Mouse (Mus musculus): ENCODE measurements at regions not wholly inside any gene's neighbourhood (a gene's known extent, or its start where the extent isn't known, plus 50 kb on each side); places are given as distances from the start of the nearest gene placed in this dataset.

GRCm38 (mm10) chr1:91611281-91611680 is 70.9 kb downstream of the Asb1 start:
- no peak for DNase-seq (ENCODE audit: extremely low spot score in 1 of 2, low spot score in 1 of 2)

GRCm38 (mm10) chr1:91611694-91612093 is 71.3 kb downstream of the Asb1 start:
- no peak for DNase-seq (ENCODE audit: extremely low spot score in 1 of 2, low spot score in 1 of 2)

- DNase-seq (ENCODE audit: extremely low spot score in 1 of 2, low spot score in 1 of 2): no peak
Measured at GRCm38 (mm10) chr1:91612912-91613311, 72.6 kb downstream of the Asb1 start.

- no peak for DNase-seq (ENCODE audit: extremely low spot score in 1 of 2, low spot score in 1 of 2)
Measured at GRCm38 (mm10) chr1:91615396-91615795, 75.1 kb downstream of the Asb1 start.

- DNase-seq (ENCODE audit: extremely low spot score in 1 of 2, low spot score in 1 of 2): no peak
Measured at GRCm38 (mm10) chr1:91618527-91619135, 78.3 kb downstream of the Asb1 start.

DNA sequence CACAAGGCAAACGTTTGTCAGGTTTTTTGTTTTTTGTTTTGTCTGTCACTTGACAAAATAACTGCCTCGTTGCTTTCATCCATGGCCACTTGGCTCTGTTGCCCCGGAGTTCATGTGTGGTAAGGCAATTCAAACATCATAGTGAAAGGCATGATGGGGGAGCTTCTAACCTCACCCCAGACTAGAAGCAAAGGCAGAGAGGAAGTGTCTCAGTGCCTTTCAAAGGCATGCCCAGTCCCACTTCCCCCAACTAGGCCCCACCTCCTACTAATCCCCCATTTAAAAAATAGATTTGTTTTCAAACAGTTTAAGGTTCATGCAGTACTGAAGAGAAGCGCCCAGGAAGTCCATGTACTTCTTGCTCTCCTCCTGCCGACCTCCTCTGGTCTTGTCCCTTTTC is 80.8 kb downstream of the Asb1 start:
- DNase-seq (ENCODE audit: extremely low spot score in 1 of 2, low spot score in 1 of 2): no peak

DNA sequence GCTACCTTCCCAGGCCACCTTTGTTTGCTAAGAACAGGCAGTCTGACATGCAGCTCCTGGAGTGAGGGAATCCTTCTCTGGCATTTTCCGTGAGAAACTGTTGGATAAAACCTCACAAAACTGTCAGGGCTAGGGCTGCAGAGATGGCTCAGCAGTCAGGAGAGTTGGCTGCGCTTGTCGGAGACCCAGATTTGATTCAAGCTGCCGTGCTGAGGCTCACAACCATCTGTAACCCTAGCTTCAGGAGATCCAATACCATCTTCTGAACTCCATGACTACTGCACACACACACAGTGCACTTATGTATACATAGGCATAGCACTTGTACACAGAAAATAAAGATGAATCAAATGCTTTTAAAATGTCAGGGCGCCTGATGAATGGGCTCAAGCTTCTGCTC is 82.5 kb downstream of the Asb1 start:
- DNase-seq (ENCODE audit: extremely low spot score in 1 of 2, low spot score in 1 of 2): no peak

DNA sequence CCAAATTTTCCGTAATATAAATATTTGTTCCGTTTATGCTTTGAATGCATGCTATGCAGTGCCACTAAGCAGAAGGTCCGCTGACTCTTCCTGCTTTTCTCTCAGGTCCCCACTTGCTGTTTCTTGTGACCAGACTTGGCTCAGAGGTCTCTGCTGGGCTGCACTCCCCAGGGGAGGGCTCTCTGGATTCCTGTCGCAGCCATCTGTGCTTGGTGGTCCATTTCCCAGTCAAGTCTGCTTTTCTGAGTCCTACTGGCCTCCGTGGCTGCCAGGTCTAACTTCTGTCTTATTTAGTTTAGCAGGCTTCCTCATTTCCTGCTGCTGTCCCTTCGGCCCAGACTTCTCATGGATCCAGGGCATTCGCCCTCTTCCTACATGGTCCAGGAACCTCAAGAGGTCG is 83.7 kb downstream of the Asb1 start:
- no peak for DNase-seq (ENCODE audit: extremely low spot score in 1 of 2, low spot score in 1 of 2)

DNA sequence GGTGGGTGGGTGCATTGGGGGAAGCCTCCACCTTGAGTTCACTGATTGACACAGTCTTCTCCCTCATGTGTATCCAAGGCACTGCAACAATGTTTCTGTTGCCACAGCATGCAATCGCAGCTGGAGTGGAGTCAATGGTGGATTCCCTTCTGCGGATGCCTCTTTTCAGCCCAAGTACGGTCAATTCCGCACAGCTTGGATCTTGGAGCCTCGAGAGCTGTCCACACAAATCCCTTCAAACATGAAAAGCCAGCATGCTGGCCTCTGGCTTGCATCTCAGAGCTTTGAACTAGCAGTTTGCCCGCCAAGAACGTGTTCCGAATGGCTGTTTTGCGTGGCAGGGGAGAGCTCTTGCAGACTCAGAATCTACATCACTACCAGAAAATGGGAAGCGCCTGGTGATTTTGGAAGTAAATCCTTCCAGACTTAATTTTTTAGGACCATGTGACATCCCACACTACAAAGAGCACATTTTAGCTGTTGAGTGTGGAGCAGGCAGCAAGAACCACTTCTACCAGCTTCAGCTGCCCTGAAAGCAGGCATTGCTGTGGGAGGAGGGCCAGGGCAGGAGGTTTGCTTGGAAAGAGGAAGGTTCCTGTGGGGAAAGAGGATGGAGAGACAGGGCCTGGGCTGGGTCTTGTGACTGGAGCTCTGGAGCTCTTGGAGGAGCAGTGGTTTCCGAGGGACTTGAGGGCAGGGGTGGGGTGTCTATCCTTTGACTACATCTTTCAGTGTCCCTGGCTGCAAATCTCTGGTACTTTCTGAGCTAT is 84.4 kb downstream of the Asb1 start:
- no peak for DNase-seq (ENCODE audit: extremely low spot score in 1 of 2, low spot score in 1 of 2)

GRCm38 (mm10) chr1:91626090-91626489 is 85.7 kb downstream of the Asb1 start:
- DNase-seq (ENCODE audit: extremely low spot score in 1 of 2, low spot score in 1 of 2): no peak

- no peak for DNase-seq (ENCODE audit: extremely low spot score in 1 of 2, low spot score in 1 of 2)
Measured at GRCm38 (mm10) chr1:91630206-91630605, 89.9 kb downstream of the Asb1 start.

DNA sequence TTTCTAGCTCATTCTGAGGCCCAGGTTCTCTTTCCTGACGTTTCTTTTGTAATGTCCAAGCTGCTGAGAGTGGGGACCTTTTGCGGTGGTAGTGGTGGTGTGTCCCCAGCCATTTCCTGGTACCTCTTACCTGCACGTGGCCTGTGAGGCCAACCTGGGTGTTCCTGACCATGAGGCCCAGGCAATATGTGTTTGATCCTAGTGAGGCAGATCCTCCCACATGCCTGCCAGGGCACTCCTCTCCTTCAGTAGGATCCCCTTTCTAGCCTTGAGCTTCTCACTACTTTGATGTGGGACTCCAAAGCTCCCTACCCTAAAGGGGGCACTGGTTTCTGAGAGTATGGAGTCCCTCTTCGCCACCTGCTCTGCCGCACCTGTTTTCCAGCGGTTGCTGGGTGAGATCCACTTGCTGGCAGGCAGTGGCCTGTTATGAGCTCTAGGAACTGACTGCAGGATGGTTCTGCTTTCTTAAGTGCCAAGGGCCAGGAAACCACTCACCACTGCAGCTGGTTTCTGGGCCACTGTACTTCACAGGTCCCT is 90.6 kb downstream of the Asb1 start:
- DNase-seq (ENCODE audit: extremely low spot score in 1 of 2, low spot score in 1 of 2): no peak

GRCm38 (mm10) chr1:91632906-91633493 is 92.7 kb downstream of the Asb1 start:
- no peak for DNase-seq (ENCODE audit: extremely low spot score in 1 of 2, low spot score in 1 of 2)

GRCm38 (mm10) chr1:91636571-91636970 is 96.2 kb downstream of the Asb1 start:
- DNase-seq (ENCODE audit: extremely low spot score in 1 of 2, low spot score in 1 of 2): no peak

GRCm38 (mm10) chr1:91640551-91640950 is 100.2 kb downstream of the Asb1 start:
- DNase-seq (ENCODE audit: extremely low spot score in 1 of 2, low spot score in 1 of 2): no peak

- no peak for DNase-seq (ENCODE audit: extremely low spot score in 1 of 2, low spot score in 1 of 2)
Measured at GRCm38 (mm10) chr1:91658991-91659441, 118.7 kb downstream of the Asb1 start.

GRCm38 (mm10) chr1:91659486-91659885 is 119.1 kb downstream of the Asb1 start:
- no peak for DNase-seq (ENCODE audit: extremely low spot score in 1 of 2, low spot score in 1 of 2)

DNA sequence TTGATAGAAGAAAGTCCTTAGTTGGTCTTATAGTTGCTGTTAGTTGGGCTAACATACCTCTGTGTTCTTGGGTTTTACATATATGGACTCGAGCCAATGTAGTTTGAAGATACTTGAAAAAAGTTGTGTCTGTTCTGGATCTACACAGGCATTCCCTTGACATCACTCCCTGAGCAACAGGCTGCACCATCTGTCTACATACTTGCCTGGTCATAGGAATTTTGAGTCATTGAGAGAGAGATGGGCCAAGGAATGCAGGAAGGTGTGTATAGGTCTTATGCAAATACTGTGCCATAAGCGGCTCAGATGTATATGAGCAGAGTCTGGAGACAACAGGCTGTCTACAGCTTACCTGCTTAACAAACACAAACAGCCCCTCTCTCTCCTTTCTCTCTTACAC is 122.9 kb downstream of the Asb1 start:
- DNase-seq (ENCODE audit: extremely low spot score in 1 of 2, low spot score in 1 of 2): no peak

DNA sequence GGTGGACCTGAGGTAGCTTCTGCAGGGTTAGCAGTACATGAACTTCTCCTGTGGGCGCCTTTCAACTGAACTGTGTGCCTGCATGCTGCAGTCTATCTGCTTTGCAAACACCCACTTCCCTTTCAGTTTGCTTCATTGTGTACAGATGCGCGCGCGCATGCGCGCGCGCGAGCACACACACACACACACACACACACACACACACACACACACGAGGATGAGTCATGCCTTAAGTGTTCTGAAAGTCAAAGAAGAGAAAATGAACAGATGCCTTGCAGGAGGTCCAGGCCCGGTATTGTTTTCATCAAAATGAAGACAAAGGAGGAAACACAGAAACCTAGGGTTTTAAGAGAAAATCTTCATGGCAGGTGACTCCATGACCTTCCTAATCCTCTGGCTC is 124.3 kb downstream of the Asb1 start:
- no peak for DNase-seq (ENCODE audit: extremely low spot score in 1 of 2, low spot score in 1 of 2)

DNA sequence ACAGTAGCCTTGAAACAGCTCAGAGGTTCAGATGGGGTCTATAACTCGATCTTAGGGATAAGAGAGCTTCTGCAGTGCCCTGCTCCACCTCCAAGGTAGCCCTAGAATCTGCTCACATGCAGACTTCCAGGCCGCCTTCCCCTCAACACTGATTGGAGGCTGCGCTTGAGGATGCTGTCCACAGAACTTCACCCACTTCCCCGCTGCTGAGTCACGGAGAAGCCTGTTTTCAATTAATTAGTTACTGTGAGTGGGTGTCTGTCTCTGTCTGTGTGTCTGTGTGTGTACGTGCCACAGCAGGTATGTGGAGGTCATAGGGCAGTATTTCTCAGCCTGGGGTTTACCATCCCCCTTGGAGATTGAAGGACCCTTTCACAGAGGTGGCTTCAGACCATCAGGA is 128.2 kb downstream of the Asb1 start:
- no peak for DNase-seq (ENCODE audit: extremely low spot score in 1 of 2, low spot score in 1 of 2)

DNA sequence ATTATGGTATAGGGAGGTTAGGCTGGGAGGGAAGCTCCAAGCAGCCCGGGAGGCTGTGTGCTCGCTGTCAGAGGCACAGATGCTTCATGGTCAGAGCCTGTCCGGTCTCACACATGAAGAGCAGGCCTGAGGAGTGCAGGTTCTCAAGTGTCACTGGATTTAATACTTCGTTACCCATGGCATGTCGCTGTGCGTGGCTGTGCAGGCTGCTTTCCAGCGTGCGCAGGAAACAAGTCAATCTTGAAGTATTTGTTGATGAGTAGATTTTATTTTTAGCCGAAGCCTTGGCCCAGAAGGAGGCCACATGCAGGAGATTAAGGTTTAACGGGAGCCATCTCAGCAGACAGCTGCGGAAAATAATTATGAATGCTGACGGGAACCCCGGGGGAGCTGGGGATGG is 130.3 kb upstream of the Twist2 start:
- no peak for DNase-seq (ENCODE audit: extremely low spot score in 1 of 2, low spot score in 1 of 2)
